8 mouse cellular contexts compared by ENCODE assay signal in genomic region chr19:16903106-16903505, GRCm38 (mm10). TPM values are rescaled to one million over a fixed set of nuclear protein-coding genes. Genes with fewer than 3 reads are reported as not detected.
DNase-seq lines count a peak whose midpoint lies in the region; ATAC-seq lines count a peak whose summit lies in the region.
"Had no signal": no experiment of that assay in that cellular context is flagged by ENCODE, and none has a peak within 500 bp of the region (broad histone marks: within the 10 kb centered on the region; RNA-seq: fewer than 3 reads in every experiment).

No protein-coding gene starts in this region.

- no peak overlapping the region for H3K4me3 ChIP-seq in limb, embryonic 11.5 days (ENCODE audit: low read depth, low read length)
- no peak overlapping the region for H3K4me3 ChIP-seq in limb, embryonic 10.5 days
- no peak overlapping the region for H3K4me3 ChIP-seq in midbrain, embryonic 14.5 days (replicated peaks; ENCODE audit: low read depth, low read length)
- H3K4me3 ChIP-seq in midbrain, embryonic 15.5 days: no peak overlapping the region

- no peak overlapping the region for H3K27ac ChIP-seq in limb, embryonic 11.5 days (replicated peaks; ENCODE audit: low read depth, low read length)
- no peak overlapping the region for H3K27ac ChIP-seq in limb, embryonic 10.5 days
- H3K27ac ChIP-seq in midbrain, embryonic 14.5 days (replicated peaks; ENCODE audit: low read depth, low read length): no peak overlapping the region
- H3K27ac ChIP-seq in midbrain, embryonic 15.5 days: no peak overlapping the region

- ATAC-seq in limb, embryonic 11.5 days (ENCODE audit: insufficient number of reproducible peaks, low FRiP score, low TSS enrichment, low read depth): no peak
- ATAC-seq in midbrain, embryonic 14.5 days (ENCODE audit: low FRiP score, low TSS enrichment): no peak
- ATAC-seq in midbrain, embryonic 15.5 days (replicated peaks): no peak

- no peaks in the 10 kb centered on the region for H3K27me3 ChIP-seq in limb, embryonic 11.5 days (ENCODE audit: control insufficient read depth, insufficient read depth, low read length)
- H3K27me3 ChIP-seq in limb, embryonic 10.5 days (ENCODE audit: low read depth, poor library complexity, severe bottlenecking): no peaks in the 10 kb centered on the region
- H3K27me3 ChIP-seq in midbrain, embryonic 14.5 days (ENCODE audit: control insufficient read depth, insufficient read depth, low read length): no peaks in the 10 kb centered on the region
- H3K27me3 ChIP-seq in midbrain, embryonic 15.5 days (replicated peaks): no peaks in the 10 kb centered on the region

- H3K9me3 ChIP-seq in limb, embryonic 11.5 days (ENCODE audit: control insufficient read depth, low read length): no peaks in the 10 kb centered on the region
- no peaks in the 10 kb centered on the region for H3K9me3 ChIP-seq in limb, embryonic 10.5 days (replicated peaks)
- H3K9me3 ChIP-seq in midbrain, embryonic 14.5 days (ENCODE audit: control insufficient read depth, low read length): no peaks in the 10 kb centered on the region
- no peaks in the 10 kb centered on the region for H3K9me3 ChIP-seq in midbrain, embryonic 15.5 days

- DNase-seq in limb, embryonic 11.5 days (ENCODE audit: low spot score): peak; percentile 26
- DNase-seq in limb, embryonic 10.5 days (ENCODE audit: low spot score): no peak
- peak; percentile 50 for DNase-seq in R1 (ENCODE audit: low read depth, low spot score)
- DNase-seq in c-Kit-positive CD71-positive TER-119-negative erythroid progenitor cells, embryonic 14.5 days (ENCODE audit: low read depth): peak; percentile 6
- peak; percentile 10 for DNase-seq in lung, postnatal 25 days (ENCODE audit: low spot score)
- no peak for DNase-seq in midbrain, embryonic 14.5 days

- H3K9ac ChIP-seq in limb, embryonic 11.5 days (ENCODE audit: low read length): no peak overlapping the region
- H3K9ac ChIP-seq in midbrain, embryonic 14.5 days (replicated peaks; ENCODE audit: low read length): no peak overlapping the region
- no peak overlapping the region for H3K9ac ChIP-seq in midbrain, embryonic 15.5 days

- H3K4me2 ChIP-seq in limb, embryonic 11.5 days (ENCODE audit: low read depth, severe bottlenecking): no peak overlapping the region
- no peak overlapping the region for H3K4me2 ChIP-seq in midbrain, embryonic 14.5 days (ENCODE audit: low read length)
- no peak overlapping the region for H3K4me2 ChIP-seq in midbrain, embryonic 15.5 days

- 63% methylated on average over 2 of the region's 2 CpGs for WGBS in limb, embryonic 11.5 days
- 76% methylated on average over 2 of the region's 2 CpGs for WGBS in limb, embryonic 10.5 days
- WGBS in midbrain, embryonic 14.5 days: 81% methylated on average over 2 of the region's 2 CpGs
- WGBS in midbrain, embryonic 15.5 days: 76% methylated on average over 2 of the region's 2 CpGs

- no peaks in the 10 kb centered on the region for H3K36me3 ChIP-seq in limb, embryonic 11.5 days (ENCODE audit: control insufficient read depth, insufficient read depth, low read length)
- no peaks in the 10 kb centered on the region for H3K36me3 ChIP-seq in limb, embryonic 10.5 days
- H3K36me3 ChIP-seq in midbrain, embryonic 14.5 days (ENCODE audit: control insufficient read depth, insufficient read depth, low read length): no peaks in the 10 kb centered on the region
- H3K36me3 ChIP-seq in midbrain, embryonic 15.5 days (replicated peaks): no peaks in the 10 kb centered on the region

- no peaks in the 10 kb centered on the region for H3K4me1 ChIP-seq in limb, embryonic 11.5 days (ENCODE audit: control insufficient read depth, insufficient read depth, low read length)
- no peaks in the 10 kb centered on the region for H3K4me1 ChIP-seq in limb, embryonic 10.5 days
- no peaks in the 10 kb centered on the region for H3K4me1 ChIP-seq in midbrain, embryonic 14.5 days (ENCODE audit: control insufficient read depth, insufficient read depth, low read length)
- no peaks in the 10 kb centered on the region for H3K4me1 ChIP-seq in midbrain, embryonic 15.5 days

RNA-seq across cellular contexts. Expression of gene Foxb2, which starts 29.5 kb away (rescaled TPM):
- polyA plus RNA-seq in limb, embryonic 11.5 days (2014; fragmentation: Nextera tagmentation; extraction: Ambion mirVana): not detected in 2 replicates
- 0.10 and 0.15 TPM in 2 replicates for polyA plus RNA-seq in limb, embryonic 10.5 days (2016; fragmentation: Nextera tagmentation; extraction: Ambion mirVana)
- not detected in 2 replicates for polyA plus RNA-seq in midbrain, embryonic 14.5 days (2014; fragmentation: Nextera tagmentation; extraction: Ambion mirVana)
- polyA plus RNA-seq in midbrain, embryonic 15.5 days (2015; fragmentation: Nextera tagmentation; extraction: Ambion mirVana): 0.52 and 0.84 TPM in 2 replicates
- polyA plus RNA-seq: liver, adult 2 months had no signal

RNA-seq across cellular contexts. Expression of gene Prune2, which starts 52.8 kb away (rescaled TPM):
- polyA plus RNA-seq in limb, embryonic 11.5 days (2014; fragmentation: Nextera tagmentation; extraction: Ambion mirVana): 0.55 and 0.64 TPM in 2 replicates
- 0.21 and 0.28 TPM in 2 replicates for polyA plus RNA-seq in limb, embryonic 10.5 days (2016; fragmentation: Nextera tagmentation; extraction: Ambion mirVana)
- 7.7 and 8.1 TPM in 2 replicates for polyA plus RNA-seq in midbrain, embryonic 14.5 days (2014; fragmentation: Nextera tagmentation; extraction: Ambion mirVana)
- polyA plus RNA-seq in midbrain, embryonic 15.5 days (2015; fragmentation: Nextera tagmentation; extraction: Ambion mirVana): 6.6 and 6.9 TPM in 2 replicates

Comparison
In these comparisons a context has a peak if more than half of its experiments do, and no peak if none do; other contexts are left out.
1. DNase-seq: peak in limb, embryonic 11.5 days (single experiment), R1 (single experiment), c-Kit-positive CD71-positive TER-119-negative erythroid progenitor cells, embryonic 14.5 days (single experiment) and lung, postnatal 25 days (single experiment); none in limb, embryonic 10.5 days (single experiment) and midbrain, embryonic 14.5 days (single experiment).